Mouse (Mus musculus): Measurements from ENCODE around the gene Vezt.

Gene Vezt

DNA sequence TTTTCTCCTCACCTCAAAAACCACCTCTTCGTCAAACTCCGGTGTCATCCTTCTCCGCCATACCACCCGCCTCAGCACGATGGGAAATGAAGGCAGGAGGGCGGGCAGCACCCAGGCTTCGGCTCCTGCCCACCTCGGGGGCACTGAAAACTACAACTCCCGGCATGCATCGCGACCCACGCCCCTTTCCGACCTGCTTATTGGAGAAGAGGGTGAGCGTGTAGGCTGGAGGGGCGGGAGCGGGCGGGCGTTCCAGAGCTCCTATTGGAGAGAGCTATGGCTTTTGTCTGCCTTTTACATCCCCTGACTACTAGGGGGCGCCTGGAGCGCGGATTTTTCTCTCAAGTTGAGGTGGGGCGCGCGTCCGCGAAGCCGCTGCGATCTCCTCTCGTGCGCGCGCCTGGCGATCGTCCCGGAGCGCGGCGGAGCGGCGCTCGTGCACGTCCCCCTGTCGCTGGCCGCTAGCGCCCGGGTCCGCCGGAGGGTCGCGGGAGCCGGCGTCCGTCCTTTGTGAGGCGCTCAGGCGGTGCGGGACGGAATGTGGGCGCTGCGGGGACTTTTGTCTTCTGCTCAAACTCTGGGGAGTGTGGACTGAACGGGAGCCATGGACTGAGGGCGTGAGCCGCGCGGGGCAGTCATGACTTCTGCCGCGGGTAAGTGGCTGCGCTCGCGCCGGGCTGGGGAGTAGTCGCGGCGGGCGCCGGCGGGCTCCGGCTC is at the start of gene Vezt, which contains the start of gene Fgd6:
TSS of gene Vezt (minus strand) at position 160 of the 717 bp plus-strand sequence.
TSS of gene Fgd6 (plus strand) at position 344 of the 717 bp plus-strand sequence.
- DNase-seq (ENCODE audit: low read depth, low spot score), result peak; percentile 99

DNA sequence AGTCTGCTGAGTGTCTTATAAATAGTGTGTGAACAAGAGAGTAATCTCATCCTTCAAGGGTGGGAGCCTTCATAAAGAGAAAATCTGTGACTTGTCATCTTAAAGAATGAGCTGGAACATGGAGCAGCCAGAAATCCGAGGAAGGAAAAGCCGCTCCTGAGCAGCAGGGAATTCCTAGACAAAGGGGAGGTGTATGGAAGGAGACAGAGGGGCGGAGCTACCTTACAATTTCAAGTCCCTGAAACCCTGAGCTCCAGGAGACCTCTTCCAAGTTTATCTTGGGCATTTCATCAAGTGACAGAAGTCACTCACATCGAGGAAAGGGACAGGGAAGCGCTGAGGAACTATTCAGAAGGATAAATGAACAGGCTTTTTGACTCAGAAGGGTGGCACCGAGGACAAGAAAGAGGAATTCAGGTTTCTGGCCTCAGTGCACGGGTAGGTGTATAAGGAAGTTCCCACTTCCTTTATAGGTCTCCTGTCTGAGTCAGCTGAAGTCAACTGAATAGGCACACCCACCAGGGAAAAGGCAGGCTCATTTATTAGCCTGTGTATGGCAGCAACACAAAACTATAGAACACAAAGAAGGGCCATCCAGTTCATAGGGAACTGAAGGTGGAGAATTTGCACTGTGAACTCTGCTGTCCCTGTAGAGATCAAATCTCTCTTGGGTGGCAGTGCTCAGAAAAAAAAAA is 46.6 kb upstream of the Vezt start:
- peak; percentile 34 for DNase-seq (ENCODE audit: low read depth, low spot score)

DNA sequence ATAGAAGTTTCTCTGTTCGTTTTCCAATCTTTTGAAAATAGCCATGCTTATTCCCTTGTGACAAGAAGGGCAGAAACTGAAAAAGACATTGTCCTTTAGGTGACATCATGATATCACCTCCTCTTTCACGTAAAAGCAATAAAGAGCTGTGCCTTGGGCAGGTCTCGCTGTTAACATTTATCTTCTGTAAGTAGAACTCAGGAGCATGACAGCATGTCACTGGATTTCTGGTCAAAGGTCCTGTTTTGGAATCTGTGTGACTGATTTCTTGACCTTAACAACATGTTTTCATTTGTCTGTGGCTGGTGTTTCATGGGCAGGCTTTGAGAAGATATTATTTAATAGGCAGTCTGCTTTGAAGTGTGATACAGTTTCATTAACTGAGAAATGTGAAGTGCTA is 45.1 kb upstream of the Vezt start:
- DNase-seq (ENCODE audit: low read depth, low spot score), result no peak

DNA sequence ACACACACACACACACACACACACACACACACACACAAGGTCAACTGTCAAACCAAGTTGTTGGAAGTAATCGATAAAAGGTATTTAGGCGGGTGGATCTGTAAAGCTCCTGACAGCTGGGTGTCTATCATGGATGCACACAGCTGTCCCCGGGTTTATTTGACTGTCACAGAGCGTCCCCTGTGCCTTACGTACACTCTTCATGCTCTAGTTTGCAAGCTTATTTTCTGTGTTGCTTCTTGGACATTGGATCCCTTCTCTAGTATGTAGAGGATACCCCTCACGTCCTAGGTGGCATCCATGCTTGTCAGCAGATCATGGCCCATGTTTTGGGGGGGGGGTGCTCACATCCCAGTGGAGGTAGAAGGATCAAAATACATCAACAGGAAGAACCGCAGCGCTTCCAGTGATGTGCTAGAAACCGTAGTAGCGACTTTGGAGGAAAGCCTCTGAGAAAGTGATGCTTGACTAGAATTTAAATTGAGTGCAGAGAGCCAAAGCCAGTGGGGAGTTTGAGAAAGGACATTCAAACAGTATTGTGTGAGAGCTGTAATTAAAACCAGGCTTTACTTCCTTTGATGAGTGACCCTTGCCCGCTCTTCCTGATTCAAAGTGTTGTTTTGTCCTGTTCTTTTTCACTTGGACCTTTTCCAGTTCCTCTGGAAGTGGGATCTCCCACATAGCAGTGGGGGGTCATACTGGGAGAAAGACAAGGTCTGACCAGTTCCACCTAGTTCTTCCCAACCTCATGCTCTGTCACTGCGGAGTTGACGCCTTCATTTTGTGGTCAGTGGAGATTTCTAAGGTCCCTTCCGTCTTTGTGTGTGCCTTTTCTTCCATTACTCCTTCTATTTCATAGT is 41.6 kb upstream of the Vezt start:
- DNase-seq (ENCODE audit: low read depth, low spot score), result peak; percentile 42

- DNase-seq (ENCODE audit: low read depth, low spot score), result no peak
These were observed 37.4 kb upstream of the Vezt start for GRCm38 (mm10) chr10:94072916-94073465.

GRCm38 (mm10) chr10:94072261-94072915 is 36.8 kb upstream of the Vezt start:
- DNase-seq (ENCODE audit: low read depth, low spot score), result no peak

GRCm38 (mm10) chr10:94071641-94072040 is 36.0 kb upstream of the Vezt start:
- no peak for DNase-seq (ENCODE audit: low read depth, low spot score)

DNA sequence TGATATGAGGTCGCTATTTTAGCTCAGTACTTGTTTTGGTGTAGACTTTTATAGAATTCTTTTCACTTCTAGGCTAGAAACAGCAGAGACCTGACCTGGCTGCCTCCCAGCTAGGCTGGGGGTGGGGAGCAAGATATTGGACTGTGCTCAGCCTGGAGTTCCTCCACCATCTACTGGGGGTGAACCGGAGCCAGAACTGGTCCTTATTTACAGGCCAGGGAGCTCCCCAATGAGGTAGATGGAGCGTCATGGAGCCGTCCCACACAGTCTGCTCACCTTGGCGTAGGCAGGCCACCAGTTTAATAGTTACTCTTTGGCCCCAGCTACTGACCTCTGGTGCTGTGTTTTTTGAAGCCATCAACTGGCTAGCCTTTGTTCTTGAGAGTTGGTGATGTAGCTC is 33.1 kb upstream of the Vezt start:
- no peak for DNase-seq (ENCODE audit: low read depth, low spot score)

GRCm38 (mm10) chr10:94066896-94067295 is 31.3 kb upstream of the Vezt start:
- DNase-seq (ENCODE audit: low read depth, low spot score), result no peak

GRCm38 (mm10) chr10:94062357-94062756 is 26.7 kb upstream of the Vezt start:
- DNase-seq (ENCODE audit: low read depth, low spot score), result no peak

GRCm38 (mm10) chr10:94060190-94060589 is 24.6 kb upstream of the Vezt start:
- DNase-seq (ENCODE audit: low read depth, low spot score), result no peak

DNA sequence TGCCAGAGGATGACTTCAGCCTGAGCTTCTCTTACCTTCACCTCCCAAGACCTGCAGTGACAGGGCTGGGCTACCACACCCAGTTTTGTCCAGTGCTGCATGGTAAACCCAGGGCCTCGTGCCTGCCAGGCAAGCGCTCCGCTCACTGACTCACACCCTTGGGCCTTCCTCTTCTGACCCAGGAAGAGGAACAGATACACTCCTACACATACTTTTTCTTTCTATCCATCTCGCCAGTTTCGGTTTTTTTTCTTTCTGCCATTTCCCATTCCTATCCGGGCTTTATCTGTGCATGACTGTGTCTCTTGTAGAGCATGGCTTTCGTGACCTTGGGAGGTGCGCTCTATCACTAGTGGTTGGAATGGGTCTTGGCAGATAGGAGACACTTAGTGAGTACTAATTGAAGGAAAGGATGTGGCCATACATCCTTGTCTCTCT is 24.0 kb upstream of the Vezt start:
- DNase-seq (ENCODE audit: low read depth, low spot score), result no peak

DNA sequence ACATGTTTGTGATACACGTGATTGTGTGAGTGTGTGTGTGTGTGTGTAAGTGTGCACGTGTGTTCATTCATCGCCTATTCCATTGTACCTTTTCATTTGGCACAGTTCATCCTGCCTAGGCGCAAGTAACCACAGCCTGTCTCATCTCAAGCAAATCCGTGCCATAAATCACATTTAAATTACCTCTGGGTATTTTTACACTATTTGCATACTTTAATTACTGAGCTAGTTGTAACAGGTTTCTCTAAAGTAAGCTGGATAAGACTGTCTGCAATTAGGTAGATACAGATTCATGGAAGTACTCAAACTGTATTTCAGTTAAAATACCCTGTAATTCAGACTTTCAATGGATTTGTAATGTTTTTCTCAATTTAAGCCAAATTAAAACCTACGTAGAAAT is 20.9 kb upstream of the Vezt start:
- no peak for DNase-seq (ENCODE audit: low read depth, low spot score)

DNA sequence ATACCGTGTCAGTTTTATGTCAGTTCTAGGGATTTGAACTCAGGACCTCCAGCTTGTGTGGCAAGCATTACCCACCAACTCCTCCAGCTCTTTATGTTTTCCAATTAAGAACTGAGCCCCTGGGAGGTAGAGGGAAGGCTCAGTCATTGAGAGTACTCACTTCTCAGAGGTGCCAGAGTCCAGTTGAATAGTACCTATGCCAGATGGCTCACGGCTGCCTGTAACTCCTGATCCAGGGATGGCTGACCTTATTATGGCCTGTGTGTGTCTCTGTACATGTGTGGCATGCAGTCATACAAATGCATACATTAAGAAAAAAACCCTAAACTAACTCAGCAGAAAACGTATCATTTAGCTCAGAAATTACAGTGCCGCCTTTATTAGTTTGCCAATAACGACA is 15.1 kb upstream of the Vezt start:
- DNase-seq (ENCODE audit: low read depth, low spot score), result no peak

DNA sequence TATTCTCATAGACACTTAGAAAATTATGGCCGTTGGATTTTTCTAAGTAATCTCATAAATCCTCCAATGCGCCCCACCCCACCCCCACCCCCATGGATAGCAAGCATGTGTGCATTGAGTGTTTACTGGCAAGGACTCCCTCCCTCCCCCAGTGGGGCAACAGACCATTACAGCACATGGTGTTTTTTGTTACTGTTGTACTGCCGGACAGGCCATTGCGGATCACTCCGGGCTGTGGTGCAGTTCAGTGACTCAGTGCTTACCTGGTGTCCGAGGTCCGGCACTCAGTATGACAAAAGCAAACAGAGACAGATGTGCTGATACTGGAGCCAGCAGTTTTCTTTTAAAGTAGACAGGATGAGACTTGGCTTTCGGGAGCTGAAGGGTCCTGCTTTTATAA is 13.5 kb upstream of the Vezt start:
- DNase-seq (ENCODE audit: low read depth, low spot score), result no peak

DNA sequence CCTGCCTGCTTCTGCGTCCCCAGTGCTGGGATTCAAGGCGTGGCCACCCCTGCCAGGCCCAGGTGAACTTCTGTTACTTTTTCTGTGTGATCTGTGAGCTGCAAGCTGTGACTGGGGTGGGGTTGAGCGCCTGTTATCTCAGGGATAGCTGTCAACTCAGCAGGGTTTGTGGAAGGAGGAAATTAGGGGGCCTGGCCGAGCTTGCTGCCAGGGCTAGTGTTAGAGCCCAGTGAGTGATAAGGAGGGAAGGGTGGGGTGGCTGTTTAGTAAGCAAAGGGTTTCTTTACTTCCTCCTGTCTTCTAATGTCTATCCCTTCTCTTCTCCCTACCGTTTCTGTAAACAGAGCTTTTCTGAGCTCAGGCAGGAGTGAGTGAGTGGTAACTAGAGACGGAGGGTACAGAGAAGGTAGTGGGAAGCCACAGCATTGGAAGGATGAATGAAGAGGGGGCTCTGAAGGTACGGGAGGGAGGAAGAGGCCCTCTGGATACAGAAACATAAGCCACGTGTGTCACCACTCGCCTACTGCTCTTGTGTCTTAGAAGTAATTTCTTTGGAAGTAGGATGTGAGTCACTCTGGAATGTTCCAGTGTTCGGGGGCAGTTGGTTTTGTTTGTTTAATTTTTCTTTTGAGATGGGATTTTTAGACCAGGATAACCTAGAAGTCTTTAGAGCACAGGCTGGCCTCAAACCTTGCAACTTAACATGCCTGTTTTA is 12.4 kb upstream of the Vezt start:
- no peak for DNase-seq (ENCODE audit: low read depth, low spot score)

DNA sequence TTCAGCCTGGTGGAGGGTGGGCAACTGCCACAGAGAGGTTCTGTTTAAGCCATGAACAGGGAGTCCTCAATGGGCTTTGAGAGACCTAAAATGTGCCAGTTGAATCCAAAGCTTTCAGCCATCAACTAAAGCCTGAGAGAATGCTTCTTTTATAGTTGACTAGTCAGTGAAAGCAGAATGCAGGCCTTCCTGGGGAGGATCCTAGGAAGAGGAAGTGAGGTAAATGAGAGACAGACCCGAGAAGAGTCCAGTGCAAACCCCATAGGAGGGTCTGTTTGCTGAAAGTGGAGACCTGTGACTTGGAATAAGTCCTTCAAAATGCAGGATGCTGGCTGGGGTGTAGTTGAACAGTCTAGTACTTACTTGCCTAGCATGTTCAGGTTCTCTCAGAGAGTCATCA is 11.4 kb upstream of the Vezt start:
- DNase-seq (ENCODE audit: low read depth, low spot score), result no peak

DNA sequence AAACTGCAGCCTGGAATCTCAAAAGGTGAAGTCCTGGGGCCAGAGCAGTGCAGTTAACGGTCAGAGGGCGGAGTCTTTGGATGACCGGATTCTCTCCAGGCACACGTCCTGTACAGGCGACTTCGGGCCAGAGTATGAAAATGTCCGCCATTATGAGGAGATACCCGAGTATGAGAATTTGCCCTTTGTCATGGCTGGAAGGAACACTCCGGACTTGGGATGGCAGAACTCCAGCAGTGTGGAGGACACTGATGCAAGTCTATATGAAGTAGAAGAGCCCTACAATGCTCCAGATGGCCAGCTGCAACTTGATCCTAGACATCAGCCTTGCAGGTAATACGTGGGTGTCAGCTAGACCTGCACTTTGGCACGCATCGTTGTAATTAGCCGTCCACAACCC is 9.7 kb upstream of the Vezt start:
- DNase-seq (ENCODE audit: low read depth, low spot score), result no peak

- DNase-seq (ENCODE audit: low read depth, low spot score), result no peak
These were observed 8.3 kb upstream of the Vezt start for GRCm38 (mm10) chr10:94043908-94044307.

DNA sequence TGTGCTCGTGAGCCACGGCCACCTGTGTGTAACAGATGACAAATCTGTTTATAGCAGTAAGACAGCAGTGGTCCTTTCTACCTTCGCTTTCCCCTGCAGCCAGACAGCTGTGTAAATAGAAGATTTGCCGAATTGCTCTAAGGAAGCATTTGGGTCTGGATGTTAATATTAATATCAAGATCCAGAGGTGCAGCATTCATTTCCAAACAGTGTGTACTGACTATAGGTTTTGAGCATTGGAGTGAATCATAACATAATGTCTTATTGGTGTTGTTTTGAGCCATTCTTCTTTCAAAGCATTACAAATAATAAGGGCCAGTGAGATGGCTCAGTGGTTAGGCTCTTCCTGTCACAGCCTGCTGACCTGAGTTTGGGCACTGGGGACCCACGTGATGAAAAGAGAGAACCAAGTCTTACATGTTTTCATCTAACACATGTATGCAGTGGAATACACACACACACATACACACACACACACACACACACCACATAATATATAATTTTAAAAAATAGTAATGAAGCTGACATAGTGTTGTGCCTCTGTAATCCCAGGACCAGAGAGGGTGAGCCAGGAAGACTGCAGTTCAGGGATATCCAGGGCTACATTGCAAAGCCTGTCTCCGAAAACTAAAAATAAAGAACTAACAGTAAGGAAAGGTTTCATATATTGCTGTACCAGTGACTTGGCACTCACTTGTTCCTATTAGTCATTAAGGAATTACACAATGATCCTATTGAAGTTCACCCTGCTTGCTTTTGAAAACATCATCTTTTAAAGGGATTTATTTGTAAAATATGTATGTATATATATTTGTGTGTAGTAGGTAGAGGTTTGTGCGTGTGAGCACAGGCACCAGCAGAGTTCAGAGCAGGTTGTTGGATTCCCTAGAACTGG is 3.0 kb upstream of the Vezt start:
- DNase-seq (ENCODE audit: low read depth, low spot score), result no peak

Measured in R1 (cell line).